Mouse (Mus musculus): ENCODE results near the gene Hecw2. TPM values are rescaled to one million over a fixed set of nuclear protein-coding genes. Genes with fewer than 3 reads are reported as not detected.

The Hecw2 gene
- total and polyA plus RNA-seq, 3 experiments = 0.27 TPM; not detected in 2

GRCm38 (mm10) chr1:54122551-54122950 lies 72.4 kb downstream of the Hecw2 start:
- Histone ChIP-seq H3K27me3 (ENCODE audit: insufficient read depth, low read length) (no peaks in the 10 kb centered on the region; the same call in 1 of the 2 replicates), H3K4me3 (ENCODE audit: low read depth, low read length) (no peak overlapping the region), H3K9me3 (replicated peaks) (no peaks in the 10 kb centered on the region), H3K36me3 (replicated peaks) (no peaks in the 10 kb centered on the region), H3K4me1 (ENCODE audit: insufficient read depth, low read depth, low read length) (no peaks in the 10 kb centered on the region)
- no peak for ATAC-seq (ENCODE audit: extremely low read depth, insufficient number of reproducible peaks, low FRiP score, poor library complexity, severe bottlenecking)
- TF ChIP-seq POLR2AphosphoS5 (IDR thresholded peaks at IDR 0.05; ENCODE audit: insufficient replicate concordance, low read depth, low read length) = no peak
- DNase-seq (ENCODE audit: low spot score) = no peak

GRCm38 (mm10) chr1:54121071-54121730 lies 73.8 kb downstream of the Hecw2 start:
- H3K4me1 ChIP-seq (ENCODE audit: insufficient read depth, low read depth, low read length) = no peaks in the 10 kb centered on the region
- H3K4me3 ChIP-seq (ENCODE audit: low read depth, low read length) = no peak overlapping the region
- H3K9me3 ChIP-seq (replicated peaks) = no peaks in the 10 kb centered on the region
- H3K27me3 ChIP-seq (ENCODE audit: insufficient read depth, low read length) = no peaks in the 10 kb centered on the region; the same call in 1 of the 2 replicates
- no peak for DNase-seq (ENCODE audit: low spot score)
- no peaks in the 10 kb centered on the region for H3K36me3 ChIP-seq (replicated peaks)
- TF ChIP-seq TAL1 (conservative IDR thresholded peaks at IDR 0.05; ENCODE audit: low read depth, low read length) (no peak), CTCF (IDR thresholded peaks at IDR 0.05; ENCODE audit: low read depth, low read length) (no peak), GATA2 (IDR thresholded peaks at IDR 0.05; ENCODE audit: borderline replicate concordance, low read depth, low read length) (no peak), POLR2AphosphoS5 (IDR thresholded peaks at IDR 0.05; ENCODE audit: insufficient replicate concordance, low read depth, low read length) (no peak), GATA1 (IDR thresholded peaks at IDR 0.05; ENCODE audit: borderline replicate concordance, low read length) (no peak)
- no peak for ATAC-seq (ENCODE audit: extremely low read depth, insufficient number of reproducible peaks, low FRiP score, poor library complexity, severe bottlenecking)

DNA sequence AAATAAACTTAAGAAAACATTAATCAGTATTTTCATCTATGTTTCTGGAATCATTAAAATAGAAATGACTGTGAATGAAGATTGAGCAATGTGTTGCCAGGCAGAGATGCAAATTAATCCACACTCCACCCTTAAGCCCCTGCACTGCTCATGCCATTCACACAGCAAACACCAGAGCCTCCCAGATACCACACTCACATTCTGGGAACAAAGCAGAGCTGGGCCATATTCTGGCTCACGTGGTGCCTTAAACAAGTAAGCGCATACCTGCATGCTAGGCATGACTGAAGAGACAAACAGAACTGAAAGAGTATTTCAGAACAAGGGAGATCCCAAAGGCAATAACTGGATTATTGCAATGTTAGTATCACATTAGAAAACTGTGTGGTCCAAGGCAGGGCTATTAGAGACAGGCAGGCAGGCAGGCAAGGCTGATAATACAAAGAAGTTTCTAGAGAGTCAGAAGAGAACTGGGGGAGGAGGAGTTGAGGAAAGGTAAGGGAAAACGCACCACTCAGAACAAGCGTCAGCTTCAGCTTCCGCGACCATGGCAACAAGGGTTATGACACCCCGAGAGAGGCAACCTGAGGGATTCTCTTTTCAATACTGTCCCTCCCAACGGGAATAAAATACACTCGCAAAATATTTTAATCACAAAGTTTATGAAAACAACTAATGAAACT lies 75.2 kb downstream of the Hecw2 start:
- ATAC-seq (ENCODE audit: extremely low read depth, insufficient number of reproducible peaks, low FRiP score, poor library complexity, severe bottlenecking) (no peak), DNase-seq (ENCODE audit: low spot score) (no peak)
- no peaks in the 10 kb centered on the region for H3K9me3 ChIP-seq (replicated peaks)
- H3K36me3 ChIP-seq (replicated peaks) = no peaks in the 10 kb centered on the region
- no peaks in the 10 kb centered on the region for H3K4me1 ChIP-seq (ENCODE audit: insufficient read depth, low read depth, low read length)
- TF ChIP-seq TAL1 (conservative IDR thresholded peaks at IDR 0.05; ENCODE audit: low read depth, low read length) = no peak
- no peak for TF ChIP-seq CTCF (IDR thresholded peaks at IDR 0.05; ENCODE audit: low read depth, low read length)
- no peak for TF ChIP-seq GATA1 (IDR thresholded peaks at IDR 0.05; ENCODE audit: borderline replicate concordance, low read length)
- no peak overlapping the region for H3K4me3 ChIP-seq (ENCODE audit: low read depth, low read length)
- H3K27me3 ChIP-seq (ENCODE audit: insufficient read depth, low read length) = no peaks in the 10 kb centered on the region; the same call in 1 of the 2 replicates

GRCm38 (mm10) chr1:54118342-54118973 lies 76.5 kb downstream of the Hecw2 start:
- ATAC-seq (ENCODE audit: extremely low read depth, insufficient number of reproducible peaks, low FRiP score, poor library complexity, severe bottlenecking) (no peak), DNase-seq (ENCODE audit: low spot score) (no peak)
- Histone ChIP-seq H3K4me3 (ENCODE audit: low read depth, low read length) (no peak overlapping the region), H3K9me3 (replicated peaks) (no peaks in the 10 kb centered on the region), H3K4me1 (ENCODE audit: insufficient read depth, low read depth, low read length) (no peaks in the 10 kb centered on the region), H3K36me3 (replicated peaks) (no peaks in the 10 kb centered on the region), H3K27me3 (ENCODE audit: insufficient read depth, low read length) (no peaks in the 10 kb centered on the region; the same call in 1 of the 2 replicates)
- no peak for TF ChIP-seq TAL1 (conservative IDR thresholded peaks at IDR 0.05; ENCODE audit: low read depth, low read length)
- no peak for TF ChIP-seq GATA1 (IDR thresholded peaks at IDR 0.05; ENCODE audit: borderline replicate concordance, low read length)
- no peak for TF ChIP-seq POLR2AphosphoS5 (IDR thresholded peaks at IDR 0.05; ENCODE audit: insufficient replicate concordance, low read depth, low read length)
- TF ChIP-seq CTCF (IDR thresholded peaks at IDR 0.05; ENCODE audit: low read depth, low read length) = no peak
- no peak for TF ChIP-seq GATA2 (IDR thresholded peaks at IDR 0.05; ENCODE audit: borderline replicate concordance, low read depth, low read length)

- H3K9me3 ChIP-seq (replicated peaks) = no peaks in the 10 kb centered on the region
- no peak for ATAC-seq (ENCODE audit: extremely low read depth, insufficient number of reproducible peaks, low FRiP score, poor library complexity, severe bottlenecking)
- H3K36me3 ChIP-seq (replicated peaks) = no peaks in the 10 kb centered on the region
- DNase-seq (ENCODE audit: low spot score) = no peak
- TF ChIP-seq TAL1 (conservative IDR thresholded peaks at IDR 0.05; ENCODE audit: low read depth, low read length) (no peak), GATA2 (IDR thresholded peaks at IDR 0.05; ENCODE audit: borderline replicate concordance, low read depth, low read length) (no peak), CTCF (IDR thresholded peaks at IDR 0.05; ENCODE audit: low read depth, low read length) (no peak), GATA1 (IDR thresholded peaks at IDR 0.05; ENCODE audit: borderline replicate concordance, low read length) (no peak), POLR2AphosphoS5 (IDR thresholded peaks at IDR 0.05; ENCODE audit: insufficient replicate concordance, low read depth, low read length) (no peak)
- H3K27me3 ChIP-seq (ENCODE audit: insufficient read depth, low read length) = no peaks in the 10 kb centered on the region
- no peak overlapping the region for H3K4me3 ChIP-seq (ENCODE audit: low read depth, low read length)
- no peaks in the 10 kb centered on the region for H3K4me1 ChIP-seq (ENCODE audit: insufficient read depth, low read depth, low read length)
Measured at GRCm38 (mm10) chr1:54110920-54111605, 83.9 kb downstream of the Hecw2 start.

- H3K9me3 ChIP-seq (replicated peaks) = no peaks in the 10 kb centered on the region
- H3K27me3 ChIP-seq (ENCODE audit: insufficient read depth, low read length) = no peaks in the 10 kb centered on the region
- TF ChIP-seq TAL1 (conservative IDR thresholded peaks at IDR 0.05; ENCODE audit: low read depth, low read length) (no peak), GATA2 (IDR thresholded peaks at IDR 0.05; ENCODE audit: borderline replicate concordance, low read depth, low read length) (no peak), GATA1 (IDR thresholded peaks at IDR 0.05; ENCODE audit: borderline replicate concordance, low read length) (no peak), POLR2AphosphoS5 (IDR thresholded peaks at IDR 0.05; ENCODE audit: insufficient replicate concordance, low read depth, low read length) (no peak), CTCF (IDR thresholded peaks at IDR 0.05; ENCODE audit: low read depth, low read length) (no peak)
- H3K4me1 ChIP-seq (ENCODE audit: insufficient read depth, low read depth, low read length) = no peaks in the 10 kb centered on the region
- ATAC-seq (ENCODE audit: extremely low read depth, insufficient number of reproducible peaks, low FRiP score, poor library complexity, severe bottlenecking) (no peak), DNase-seq (ENCODE audit: low spot score) (no peak)
- no peak overlapping the region for H3K4me3 ChIP-seq (ENCODE audit: low read depth, low read length)
- no peaks in the 10 kb centered on the region for H3K36me3 ChIP-seq (replicated peaks)
Measured at GRCm38 (mm10) chr1:54109255-54109654, 85.7 kb downstream of the Hecw2 start.

Measured in G1E (cell line).